Mouse (Mus musculus): ENCODE results near the gene Ccr1. TPM values are rescaled to one million over a fixed set of nuclear protein-coding genes. Genes with fewer than 3 reads are reported as not detected.

Ccr1 gene
- polyA plus RNA-seq, 1 experiment from 2014 or later: 3.3 TPM

DNA sequence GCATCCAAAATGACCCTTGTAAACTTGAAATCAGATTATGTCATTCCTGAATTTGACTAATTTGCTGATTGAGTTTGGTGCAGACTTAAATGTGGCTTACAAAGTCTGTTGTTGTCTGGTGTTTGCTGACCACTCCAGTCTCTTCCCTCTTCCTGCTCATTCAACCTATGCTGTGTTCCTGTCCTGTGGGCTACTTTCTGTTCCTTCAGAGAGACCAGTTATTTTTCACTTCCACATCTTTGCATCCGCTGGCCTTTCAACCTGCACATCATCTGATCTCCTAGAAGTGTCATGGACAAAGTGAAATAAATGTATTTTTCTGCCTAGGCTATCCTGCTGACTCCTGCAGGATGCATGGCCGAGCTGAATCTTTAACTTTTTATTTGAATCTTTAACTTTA is 14.9 kb downstream of the Ccr1 start:
- WGBS (ENCODE audit: insufficient replicate concordance): 48% methylated on average over 2 of the region's 2 CpGs
- Histone ChIP-seq H3K4me1 (replicated peaks) (peaks cover 16% of the 10 kb centered on the region), H3K27ac (replicated peaks) (no peak overlapping the region), H3K4me2 (no peak overlapping the region), H3K4me3 (replicated peaks) (no peak overlapping the region), H3K9ac (no peak overlapping the region), H3K27me3 (no peaks in the 10 kb centered on the region), H3K9me3 (replicated peaks) (no peaks in the 10 kb centered on the region), H3K36me3 (replicated peaks) (no peaks in the 10 kb centered on the region)
- no peak for ATAC-seq (ENCODE audit: insufficient read depth)

GRCm38 (mm10) chr9:123951176-123951575 is 17.3 kb downstream of the Ccr1 start:
- Histone ChIP-seq H3K4me3 (replicated peaks) (no peak overlapping the region), H3K9me3 (replicated peaks) (no peaks in the 10 kb centered on the region), H3K27me3 (no peaks in the 10 kb centered on the region), H3K9ac (no peak overlapping the region), H3K4me1 (replicated peaks) (0 out of 2 replicates have a peak, but pooled peaks cover 3% of the 10 kb centered on the region), H3K4me2 (no peak overlapping the region), H3K36me3 (replicated peaks) (no peaks in the 10 kb centered on the region), H3K27ac (replicated peaks) (no peak overlapping the region)
- 33% methylated on average over 1 of the region's 1 CpGs for WGBS (ENCODE audit: insufficient replicate concordance)
- no peak for ATAC-seq (ENCODE audit: insufficient read depth)

GRCm38 (mm10) chr9:123949432-123949831 is 19.1 kb downstream of the Ccr1 start:
- H3K9me3 ChIP-seq (replicated peaks): no peaks in the 10 kb centered on the region
- no peak overlapping the region for H3K4me2 ChIP-seq
- H3K9ac ChIP-seq: no peak overlapping the region
- WGBS (ENCODE audit: insufficient replicate concordance): 57% methylated on average over 2 of the region's 2 CpGs
- H3K27me3 ChIP-seq: no peaks in the 10 kb centered on the region
- H3K27ac ChIP-seq (replicated peaks): no peak overlapping the region
- no peaks in the 10 kb centered on the region for H3K36me3 ChIP-seq (replicated peaks)
- 0 out of 2 replicates have a peak, but pooled peaks cover 3% of the 10 kb centered on the region for H3K4me1 ChIP-seq (replicated peaks)
- no peak overlapping the region for H3K4me3 ChIP-seq (replicated peaks)
- no peak for ATAC-seq (ENCODE audit: insufficient read depth)

DNA sequence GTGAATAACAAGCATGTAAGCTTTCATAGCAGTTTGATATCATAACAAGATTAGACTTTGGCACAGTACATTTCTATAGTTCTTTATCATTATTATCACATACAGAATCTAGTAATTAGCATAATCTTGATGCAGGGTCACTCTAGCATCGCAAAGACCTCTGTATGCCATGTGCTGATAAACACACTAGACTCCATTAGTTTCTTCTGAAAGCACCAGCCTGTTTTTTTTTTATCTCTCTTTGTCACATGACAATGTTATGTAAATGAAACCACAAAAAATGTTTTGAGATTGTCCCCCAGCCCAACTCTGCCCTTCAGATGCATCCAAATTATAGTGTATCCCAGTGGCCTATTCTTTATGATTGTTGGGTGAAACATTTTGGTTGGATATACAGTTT is 20.7 kb downstream of the Ccr1 start:
- Histone ChIP-seq H3K27me3 (no peaks in the 10 kb centered on the region), H3K9ac (no peak overlapping the region), H3K9me3 (replicated peaks) (no peaks in the 10 kb centered on the region), H3K27ac (replicated peaks) (no peak overlapping the region), H3K4me3 (replicated peaks) (no peak overlapping the region), H3K36me3 (replicated peaks) (no peaks in the 10 kb centered on the region), H3K4me1 (replicated peaks) (0 out of 2 replicates have a peak, but pooled peaks cover 3% of the 10 kb centered on the region), H3K4me2 (no peak overlapping the region)
- ATAC-seq (ENCODE audit: insufficient read depth): no peak
- 20% methylated on average over 1 of the region's 1 CpGs for WGBS (ENCODE audit: insufficient replicate concordance)

- H3K4me2 ChIP-seq: no peak overlapping the region
- peak overlapping the region; percentile 45; the same call in 1 of the 2 replicates for H3K27ac ChIP-seq (replicated peaks)
- H3K9ac ChIP-seq: no peak overlapping the region
- no peaks in the 10 kb centered on the region for H3K27me3 ChIP-seq
- no peak overlapping the region for H3K4me3 ChIP-seq (replicated peaks)
- WGBS (ENCODE audit: insufficient replicate concordance): 56% methylated on average over 3 of the region's 3 CpGs
- H3K9me3 ChIP-seq (replicated peaks): no peaks in the 10 kb centered on the region
- no peak for ATAC-seq (ENCODE audit: insufficient read depth)
- no peaks in the 10 kb centered on the region for H3K36me3 ChIP-seq (replicated peaks)
- peaks cover 9% of the 10 kb centered on the region; the same call in 1 of the 2 replicates for H3K4me1 ChIP-seq (replicated peaks)
These were observed 26.5 kb downstream of the Ccr1 start for GRCm38 (mm10) chr9:123942025-123942424.

DNA sequence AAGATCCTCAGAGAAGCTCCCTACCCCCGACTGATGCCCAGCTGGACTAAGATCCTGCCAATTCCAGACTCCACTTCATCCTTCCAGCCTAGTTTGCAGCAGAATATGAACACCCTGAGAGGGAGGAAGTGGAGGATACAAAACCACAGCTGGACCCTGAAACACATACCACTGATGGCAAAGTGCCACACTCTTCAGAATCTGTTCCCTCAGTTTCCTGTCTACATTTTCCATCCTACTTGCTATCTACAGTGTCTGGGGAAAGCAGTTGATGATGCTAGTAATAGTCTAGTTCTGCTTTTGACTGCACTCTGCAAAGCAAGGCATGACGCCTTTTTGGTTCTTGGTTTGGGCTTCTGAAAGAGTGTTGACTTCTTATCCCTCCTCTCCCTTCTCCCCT is 27.2 kb downstream of the Ccr1 start:
- H3K9ac ChIP-seq: no peak overlapping the region
- H3K27me3 ChIP-seq: no peaks in the 10 kb centered on the region
- 28% methylated on average over 2 of the region's 2 CpGs for WGBS (ENCODE audit: insufficient replicate concordance)
- H3K4me2 ChIP-seq: no peak overlapping the region
- H3K4me3 ChIP-seq (replicated peaks): no peak overlapping the region
- H3K4me1 ChIP-seq (replicated peaks): peaks cover 11% of the 10 kb centered on the region; the same call in 1 of the 2 replicates
- peak; percentile 28; the same call in 1 of the 2 replicates for ATAC-seq (ENCODE audit: insufficient read depth)
- H3K27ac ChIP-seq (replicated peaks): peak overlapping the region; percentile 63
- no peaks in the 10 kb centered on the region for H3K36me3 ChIP-seq (replicated peaks)
- H3K9me3 ChIP-seq (replicated peaks): no peaks in the 10 kb centered on the region

DNA sequence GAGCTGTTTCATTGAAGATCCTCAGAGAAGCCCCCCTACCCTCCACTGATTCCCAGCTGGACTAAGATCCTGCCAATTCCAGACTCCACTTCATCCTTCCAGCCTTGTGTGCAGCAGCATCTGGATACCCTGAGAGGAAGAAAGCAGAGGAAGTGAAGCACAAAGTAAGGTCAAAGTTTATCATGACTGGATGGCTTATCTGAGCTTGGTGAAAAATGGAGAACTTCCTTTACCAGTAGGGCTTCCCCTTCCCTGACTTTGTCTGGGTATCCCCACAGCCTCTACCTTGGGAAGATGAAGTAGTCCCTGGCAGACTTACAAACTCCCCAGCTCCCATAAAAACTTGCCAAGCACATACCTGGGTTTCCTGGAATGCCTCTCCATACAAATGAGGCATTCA is 27.9 kb downstream of the Ccr1 start:
- peaks cover 11% of the 10 kb centered on the region; the same call in 1 of the 2 replicates for H3K4me1 ChIP-seq (replicated peaks)
- no peak overlapping the region for H3K4me3 ChIP-seq (replicated peaks)
- no peak for ATAC-seq (ENCODE audit: insufficient read depth)
- H3K27ac ChIP-seq (replicated peaks): peak overlapping the region; percentile 63
- H3K9ac ChIP-seq: no peak overlapping the region
- H3K36me3 ChIP-seq (replicated peaks): no peaks in the 10 kb centered on the region
- H3K27me3 ChIP-seq: no peaks in the 10 kb centered on the region
- H3K9me3 ChIP-seq (replicated peaks): no peaks in the 10 kb centered on the region
- no peak overlapping the region for H3K4me2 ChIP-seq

GRCm38 (mm10) chr9:123940168-123940567 is 28.3 kb downstream of the Ccr1 start:
- Histone ChIP-seq H3K36me3 (replicated peaks) (no peaks in the 10 kb centered on the region), H3K4me2 (no peak overlapping the region), H3K27ac (replicated peaks) (no peak overlapping the region), H3K9ac (no peak overlapping the region), H3K4me3 (replicated peaks) (no peak overlapping the region), H3K27me3 (no peaks in the 10 kb centered on the region), H3K4me1 (replicated peaks) (peaks cover 11% of the 10 kb centered on the region; the same call in 1 of the 2 replicates), H3K9me3 (replicated peaks) (no peaks in the 10 kb centered on the region)
- WGBS (ENCODE audit: insufficient replicate concordance): 30% methylated on average over 1 of the region's 1 CpGs
- ATAC-seq (ENCODE audit: insufficient read depth): no peak

DNA sequence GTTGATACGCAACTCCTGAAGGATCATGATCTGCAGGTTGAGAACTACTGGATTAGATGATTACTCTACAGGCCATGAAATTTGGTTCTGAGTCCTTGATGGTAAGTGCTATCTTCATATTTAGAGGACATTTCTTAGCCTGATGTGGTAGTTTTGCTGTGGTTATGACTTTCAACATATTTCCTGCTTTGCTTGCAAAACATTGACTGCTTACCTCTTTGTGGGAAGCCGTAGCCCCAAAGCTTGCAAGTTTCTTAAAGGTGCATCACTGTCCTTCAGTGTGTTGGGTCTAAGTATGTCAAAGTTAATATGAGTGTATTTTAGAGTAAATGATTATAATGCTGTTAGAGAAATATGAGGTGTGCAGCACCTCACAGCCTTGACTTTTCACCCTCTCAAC is 30.5 kb downstream of the Ccr1 start:
- WGBS (ENCODE audit: insufficient replicate concordance): 62% methylated on average over 2 of the region's 2 CpGs
- Histone ChIP-seq H3K4me3 (replicated peaks) (no peak overlapping the region), H3K9ac (no peak overlapping the region), H3K4me1 (replicated peaks) (peaks cover 11% of the 10 kb centered on the region), H3K27ac (replicated peaks) (0 out of 2 replicates have a peak overlapping the region, but pooled peaks have one; percentile 10), H3K4me2 (no peak overlapping the region), H3K27me3 (no peaks in the 10 kb centered on the region), H3K9me3 (replicated peaks) (no peaks in the 10 kb centered on the region), H3K36me3 (replicated peaks) (no peaks in the 10 kb centered on the region)
- no peak for ATAC-seq (ENCODE audit: insufficient read depth)

DNA sequence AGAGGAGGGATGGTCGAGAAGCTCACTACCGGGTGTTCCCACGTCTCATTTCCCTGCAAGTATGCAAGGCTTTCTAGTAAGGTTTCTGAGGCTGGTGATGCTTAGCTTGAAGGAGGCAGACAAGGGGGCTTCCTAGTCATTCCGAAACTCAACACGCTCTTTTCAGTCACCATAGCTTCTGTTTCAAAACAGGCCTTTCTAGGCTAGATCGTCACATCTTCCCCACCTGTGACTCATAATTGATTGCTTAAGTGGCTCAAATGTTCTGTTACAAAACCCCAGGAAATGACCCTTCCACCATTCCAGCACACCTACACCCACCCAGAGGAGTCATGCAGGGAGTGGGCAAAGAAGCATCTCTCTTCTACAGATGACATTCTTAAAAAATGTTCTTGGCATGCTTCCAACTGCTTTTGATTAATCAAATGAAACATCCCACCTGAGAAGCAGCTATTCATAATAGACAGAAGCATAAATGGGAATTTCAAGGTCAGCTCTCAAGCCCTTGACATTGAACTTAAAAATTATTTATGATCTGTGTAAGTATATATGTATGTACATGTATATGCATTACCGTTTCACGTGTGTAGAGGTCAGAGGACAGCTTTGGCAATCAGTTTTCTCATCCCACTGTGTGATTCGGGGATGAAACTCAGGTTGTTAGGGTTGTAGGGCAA is 31.8 kb downstream of the Ccr1 start:
- WGBS (ENCODE audit: insufficient replicate concordance): 70% methylated on average over 9 of the region's 9 CpGs
- Histone ChIP-seq H3K9me3 (replicated peaks) (no peaks in the 10 kb centered on the region), H3K4me3 (replicated peaks) (no peak overlapping the region), H3K27ac (replicated peaks) (no peak overlapping the region; the same call in 1 of the 2 replicates), H3K4me2 (no peak overlapping the region), H3K9ac (no peak overlapping the region), H3K27me3 (no peaks in the 10 kb centered on the region), H3K36me3 (replicated peaks) (no peaks in the 10 kb centered on the region), H3K4me1 (replicated peaks) (peaks cover 22% of the 10 kb centered on the region)
- no peak for ATAC-seq (ENCODE audit: insufficient read depth)

DNA sequence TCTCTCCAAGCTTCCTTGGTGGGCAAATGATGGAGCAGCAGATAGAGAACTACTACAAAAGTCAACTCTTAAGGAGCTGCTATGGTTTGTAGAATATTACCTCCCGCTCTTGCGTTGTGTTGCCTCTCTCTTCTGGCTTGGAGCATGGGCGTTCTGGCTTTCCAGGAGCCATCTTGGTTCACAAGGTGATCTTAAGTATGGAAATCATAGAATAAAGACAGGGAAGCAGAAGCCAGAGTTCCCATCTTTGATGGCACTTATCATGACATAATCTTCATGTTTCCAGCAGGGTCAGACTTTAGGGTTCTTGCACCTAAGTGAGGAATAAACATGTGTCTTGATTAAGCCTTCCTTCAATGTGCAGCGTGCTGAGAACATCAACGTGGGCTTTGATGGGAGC is 32.7 kb downstream of the Ccr1 start:
- no peaks in the 10 kb centered on the region for H3K27me3 ChIP-seq
- no peak overlapping the region for H3K9ac ChIP-seq
- no peak overlapping the region for H3K27ac ChIP-seq (replicated peaks)
- H3K4me1 ChIP-seq (replicated peaks): peaks cover 25% of the 10 kb centered on the region
- no peak overlapping the region for H3K4me3 ChIP-seq (replicated peaks)
- no peak overlapping the region for H3K4me2 ChIP-seq
- no peaks in the 10 kb centered on the region for H3K9me3 ChIP-seq (replicated peaks)
- no peaks in the 10 kb centered on the region for H3K36me3 ChIP-seq (replicated peaks)
- ATAC-seq (ENCODE audit: insufficient read depth): no peak
- WGBS (ENCODE audit: insufficient replicate concordance): 76% methylated on average over 5 of the region's 5 CpGs

DNA sequence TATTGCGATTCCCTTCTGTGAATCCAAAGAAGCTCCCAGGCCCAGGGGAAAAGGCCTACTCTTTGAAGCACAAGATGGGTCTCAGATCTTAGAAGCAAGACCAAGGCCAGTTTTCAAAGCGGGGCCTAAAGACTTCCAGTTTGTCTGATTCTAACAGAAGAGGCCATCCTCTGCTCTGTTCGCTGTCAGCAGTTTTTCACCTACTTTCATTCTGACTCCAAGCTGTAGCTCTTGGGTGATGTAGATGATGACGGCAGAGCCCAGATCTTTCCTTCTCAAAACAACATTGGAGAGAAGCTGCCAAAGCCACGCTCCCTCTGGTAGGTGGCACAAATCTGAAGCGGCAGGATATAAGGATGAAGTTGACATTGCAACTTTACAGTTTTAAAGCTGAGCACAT is 33.1 kb downstream of the Ccr1 start:
- no peak overlapping the region for H3K9ac ChIP-seq
- H3K27ac ChIP-seq (replicated peaks): no peak overlapping the region
- peaks cover 25% of the 10 kb centered on the region for H3K4me1 ChIP-seq (replicated peaks)
- no peaks in the 10 kb centered on the region for H3K27me3 ChIP-seq
- 81% methylated on average over 6 of the region's 6 CpGs for WGBS (ENCODE audit: insufficient replicate concordance)
- no peak overlapping the region for H3K4me2 ChIP-seq
- no peaks in the 10 kb centered on the region for H3K36me3 ChIP-seq (replicated peaks)
- H3K9me3 ChIP-seq (replicated peaks): no peaks in the 10 kb centered on the region
- ATAC-seq (ENCODE audit: insufficient read depth): no peak
- no peak overlapping the region for H3K4me3 ChIP-seq (replicated peaks)

All from liver, embryonic 15.5 days (tissue).